ENCODE assay signal across 9 mouse cellular contexts in genomic region chr8:127065791-127066190, GRCm38 (mm10). TPM values are rescaled to one million over a fixed set of nuclear protein-coding genes. Genes with fewer than 3 reads are reported as not detected.
DNase-seq lines count a peak whose midpoint lies in the region; ATAC-seq and TF ChIP-seq lines count a peak whose summit lies in the region.
"Had no signal": no experiment of that assay in that cellular context is flagged by ENCODE, and none has a peak within 500 bp of the region (broad histone marks: within the 10 kb centered on the region; RNA-seq: fewer than 3 reads in every experiment).

No protein-coding gene starts in this region.

- H3K9me3 ChIP-seq in lung, embryonic 15.5 days: no peaks in the 10 kb centered on the region
- H3K9me3 ChIP-seq in hindbrain, embryonic 12.5 days (replicated peaks): no peaks in the 10 kb centered on the region
- H3K9me3 ChIP-seq in liver, embryonic 14.5 days (ENCODE audit: control insufficient read depth, low read length): no peaks in the 10 kb centered on the region
- no peaks in the 10 kb centered on the region for H3K9me3 ChIP-seq in stomach, embryonic 16.5 days (replicated peaks; ENCODE audit: control insufficient read depth, low read length)

- TF ChIP-seq CTCF in liver, embryonic 14.5 days (IDR thresholded peaks at IDR 0.05; ENCODE audit: low read depth): no peak

- DNase-seq in lung, postnatal 4 days: no peak
- no peak for DNase-seq in liver, embryonic 14.5 days (ENCODE audit: low read depth in 3 of 3, low spot score in 3 of 3)
- DNase-seq in right cerebral cortex, adult 18-20 months: no peak
- DNase-seq in kidney, postnatal 14 days: no peak
- DNase-seq in kidney, postnatal 10 days: no peak
- DNase-seq: gastrocnemius, postnatal 36 days had no signal

- H3K27ac ChIP-seq in lung, embryonic 15.5 days: no peak overlapping the region
- H3K27ac ChIP-seq in hindbrain, embryonic 12.5 days: no peak overlapping the region
- no peak overlapping the region for H3K27ac ChIP-seq in liver, embryonic 14.5 days
- H3K27ac ChIP-seq in stomach, embryonic 16.5 days (ENCODE audit: low read length): no peak overlapping the region

- no peaks in the 10 kb centered on the region for H3K36me3 ChIP-seq in lung, embryonic 15.5 days
- no peaks in the 10 kb centered on the region for H3K36me3 ChIP-seq in hindbrain, embryonic 12.5 days
- no peaks in the 10 kb centered on the region for H3K36me3 ChIP-seq in liver, embryonic 14.5 days (replicated peaks; ENCODE audit: control insufficient read depth, insufficient read depth, low read depth)
- H3K36me3 ChIP-seq in stomach, embryonic 16.5 days (ENCODE audit: control insufficient read depth, insufficient read depth, low read length): no peaks in the 10 kb centered on the region

- no peak for TF ChIP-seq EP300 in liver, embryonic 14.5 days (IDR thresholded peaks at IDR 0.05; ENCODE audit: low read depth)

- H3K9ac ChIP-seq in lung, embryonic 15.5 days: no peak overlapping the region
- H3K9ac ChIP-seq in hindbrain, embryonic 12.5 days: 0 out of 2 replicates have a peak overlapping the region, but pooled peaks have one; percentile 96
- H3K9ac ChIP-seq in liver, embryonic 14.5 days (replicated peaks): no peak overlapping the region
- H3K9ac ChIP-seq in stomach, embryonic 16.5 days (ENCODE audit: low read length): no peak overlapping the region; the same call in 1 of the 2 replicates

- H3K4me3 ChIP-seq in lung, embryonic 15.5 days: peak overlapping the region; percentile 87
- H3K4me3 ChIP-seq in hindbrain, embryonic 12.5 days: peak overlapping the region; percentile 88
- H3K4me3 ChIP-seq in liver, embryonic 14.5 days (ENCODE audit: insufficient read depth in 1 of 2, low read depth in 2 of 2, low read length in 2 of 2): no peak overlapping the region; a peak in 1 of 4 replicates
- H3K4me3 ChIP-seq in stomach, embryonic 16.5 days (replicated peaks; ENCODE audit: low read length): peak overlapping the region; percentile 94

- peaks cover 44% of the 10 kb centered on the region for H3K4me1 ChIP-seq in lung, embryonic 15.5 days
- peaks cover 30% of the 10 kb centered on the region for H3K4me1 ChIP-seq in hindbrain, embryonic 12.5 days
- peaks cover 0 to 4% of the 10 kb centered on the region in 2 experiments; a peak in 1 of 4 replicates for H3K4me1 ChIP-seq in liver, embryonic 14.5 days (replicated peaks; ENCODE audit: control insufficient read depth in 2 of 2, insufficient read depth in 2 of 2, low read length in 1 of 2)
- H3K4me1 ChIP-seq in stomach, embryonic 16.5 days (ENCODE audit: control insufficient read depth, insufficient read depth, low read length): peaks cover 39% of the 10 kb centered on the region

- 38% methylated on average over 1 of the region's 1 CpGs for whole genome bisulfite sequencing in lung, embryonic 15.5 days
- WGBS in hindbrain, embryonic 12.5 days: 42% methylated on average over 1 of the region's 1 CpGs
- WGBS in liver, embryonic 14.5 days (ENCODE audit: insufficient replicate concordance): 43% methylated on average over 1 of the region's 1 CpGs
- 26% methylated on average over 1 of the region's 1 CpGs for WGBS in stomach, embryonic 16.5 days

- H3K27me3 ChIP-seq in lung, embryonic 15.5 days: no peaks in the 10 kb centered on the region
- no peaks in the 10 kb centered on the region for H3K27me3 ChIP-seq in hindbrain, embryonic 12.5 days
- H3K27me3 ChIP-seq in liver, embryonic 14.5 days (ENCODE audit: control insufficient read depth, insufficient read depth, low read length): peaks cover 39% of the 10 kb centered on the region
- no peaks in the 10 kb centered on the region for H3K27me3 ChIP-seq in stomach, embryonic 16.5 days (ENCODE audit: control insufficient read depth, insufficient read depth, low read length)

- H3K4me2 ChIP-seq in lung, embryonic 15.5 days: peak overlapping the region; percentile 80
- peak overlapping the region; percentile 69 for H3K4me2 ChIP-seq in hindbrain, embryonic 12.5 days (replicated peaks)
- H3K4me2 ChIP-seq in liver, embryonic 14.5 days (ENCODE audit: low read depth): peak overlapping the region; percentile 48
- peak overlapping the region; percentile 74 for H3K4me2 ChIP-seq in stomach, embryonic 16.5 days (ENCODE audit: low read depth, low read length)

- ATAC-seq in lung, embryonic 15.5 days (ENCODE audit: borderline replicate concordance, extremely low read depth, low FRiP score, low TSS enrichment): no peak
- ATAC-seq in hindbrain, embryonic 12.5 days (ENCODE audit: low FRiP score): no peak
- ATAC-seq in liver, embryonic 14.5 days (ENCODE audit: insufficient read depth): no peak
- ATAC-seq in stomach, embryonic 16.5 days (ENCODE audit: insufficient read depth, low FRiP score): no peak

RNA-seq across cellular contexts. Expression of gene Pard3, which starts 2.1 kb away (rescaled TPM):
- polyA plus RNA-seq in lung, embryonic 15.5 days (2015; fragmentation: Nextera tagmentation; extraction: Ambion mirVana): 21.9 and 23.9 TPM in 2 replicates
- polyA plus RNA-seq in hindbrain, embryonic 12.5 days (2016; fragmentation: Nextera tagmentation; extraction: Ambion mirVana): 38.3 and 43.1 TPM in 2 replicates
- 4.5 and 4.6 TPM in 2 replicates for polyA plus RNA-seq in liver, embryonic 14.5 days (2012; rRNA removed)
- polyA plus RNA-seq in liver, embryonic 14.5 days (2014; fragmentation: Nextera tagmentation; extraction: Ambion mirVana): 4.5 and 4.9 TPM in 2 replicates
- 21.0 and 25.8 TPM in 2 replicates for polyA plus RNA-seq in stomach, embryonic 16.5 days (2015; fragmentation: Nextera tagmentation; extraction: Ambion mirVana)

Comparison
In these comparisons a context has a peak if more than half of its experiments do, and no peak if none do; other contexts are left out.
1. H3K4me3 ChIP-seq: peak in lung, embryonic 15.5 days (single experiment), hindbrain, embryonic 12.5 days (single experiment) and stomach, embryonic 16.5 days (single experiment); none in liver, embryonic 14.5 days (0 of 2).
2. Peak in every context shown above with its lines, with median percentiles within 50 percentile points of each other: H3K4me2 ChIP-seq.